Mouse (Mus musculus): ENCODE data around the gene Nktr. TPM values are rescaled to one million over a fixed set of nuclear protein-coding genes. Genes with fewer than 3 reads are reported as not detected.
A peak's percentile ranks its signal among the peaks of the same experiment; 100 is the strongest.

The Nktr gene
- 100 to 1,000 TPM; 125 to 130 TPM for total RNA-seq (2021)
- long read RNA-seq, experiment 1, partial matches to known transcripts, result 3 of 14 reads
- long read RNA-seq, experiment 1, other reads (novel, unspliced or antisense), result 11 of 14 reads
- long read RNA-seq, experiment 2, full-length matches to known transcripts, result 1 of 11 reads
- long read RNA-seq, experiment 2, partial matches to known transcripts, result 3 of 11 reads
- long read RNA-seq, experiment 2, other reads (novel, unspliced or antisense), result 7 of 11 reads

DNA sequence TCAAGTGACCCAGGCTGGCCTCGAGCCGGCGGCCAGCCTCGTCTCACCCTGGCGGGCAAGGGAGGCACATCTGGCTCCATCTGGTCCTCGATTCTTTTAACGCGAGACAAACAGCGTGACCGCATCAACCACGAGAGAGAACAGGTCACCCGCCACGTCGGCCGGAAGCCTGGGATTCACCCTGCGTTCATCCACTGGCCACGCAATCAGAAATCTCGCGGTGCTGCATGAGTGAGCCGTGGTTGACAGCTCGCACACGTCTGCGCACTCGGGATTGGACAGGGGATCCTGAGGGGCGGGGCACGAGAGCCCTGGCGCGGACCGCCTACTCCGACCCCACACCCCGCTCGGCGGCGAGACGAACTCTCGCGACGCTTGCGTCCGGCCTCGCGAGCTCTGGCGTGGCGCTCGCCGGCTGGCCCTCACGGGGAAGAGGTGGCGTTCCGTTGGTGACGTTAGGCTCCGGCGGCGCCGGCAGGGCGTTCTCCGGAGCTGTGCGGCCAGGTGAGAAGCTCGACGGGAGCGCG is at the start of gene Nktr:
Nktr (plus strand) TSS at position 378 of the 527 bp plus-strand sequence.
- H3K27ac ChIP-seq, result peak within 1 kb of the TSS; percentile 97
- peak; percentile 16 for TF ChIP-seq CTCF (IDR thresholded peaks at IDR 0.05)
- peak within 1 kb of the TSS; percentile 77 for H3K4me3 ChIP-seq
- intact Hi-C loops (cut with DNase I), result no loop called here
- DNase-seq (ENCODE audit: extremely low spot score in 1 of 2, low spot score in 2 of 2), result peak; percentile 98

DNA sequence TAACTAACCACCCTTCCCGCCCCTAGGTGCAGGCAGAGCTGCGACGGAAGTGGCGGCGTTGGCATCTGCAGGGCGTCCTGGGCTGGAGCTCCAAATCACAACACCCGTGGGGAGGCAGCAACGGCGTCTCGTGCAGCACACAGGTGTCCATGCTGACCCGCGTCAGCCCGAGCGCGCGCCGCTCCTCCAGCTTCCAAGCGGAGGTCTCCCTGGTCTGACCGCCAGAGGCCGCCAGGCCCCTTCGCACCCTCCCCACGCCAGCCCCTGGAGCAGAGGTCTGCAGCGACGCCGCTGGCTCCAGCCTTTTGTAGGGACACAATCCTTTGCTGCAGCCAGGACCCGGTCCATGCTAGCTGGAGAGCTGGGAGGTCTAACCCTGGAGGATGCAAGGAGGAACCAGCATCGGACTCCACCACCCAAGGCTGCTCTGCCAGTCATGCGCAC is 49.6 kb upstream of the Nktr start:
- peak; percentile 56 for TF ChIP-seq CTCF (IDR thresholded peaks at IDR 0.05)
- intact Hi-C loops (cut with DNase I), result loop anchor here (5.0 kb wide), 1 partner anchor 112 kb away; no protein-coding TSS in a partner anchor
- H3K27ac ChIP-seq, result no peak overlapping the region
- DNase-seq (ENCODE audit: extremely low spot score in 1 of 2, low spot score in 2 of 2), result peak; percentile 41 to 52
- 0 out of 2 replicates have a peak overlapping the region, but pooled peaks have one; percentile 2 for H3K4me3 ChIP-seq

DNA sequence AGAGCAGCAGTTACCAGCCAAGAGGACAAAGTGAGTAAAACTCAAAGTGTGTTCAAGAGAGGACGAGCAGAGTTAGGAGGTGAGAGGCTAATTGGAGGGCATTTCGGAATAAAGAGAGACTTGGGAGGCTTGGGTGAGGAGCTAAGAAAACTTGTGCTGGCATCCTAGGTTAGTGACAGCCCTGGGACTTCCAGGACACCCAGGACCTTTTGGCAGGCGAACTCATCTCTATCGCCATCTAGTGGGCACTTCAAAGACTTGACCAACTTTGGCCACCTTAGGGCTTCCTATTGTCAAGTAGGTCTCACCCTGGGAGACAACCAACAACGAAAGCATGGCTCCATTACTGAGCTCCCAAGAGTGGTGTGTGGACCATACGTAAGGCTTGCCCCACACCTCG is 47.7 kb upstream of the Nktr start:
- TF ChIP-seq CTCF (IDR thresholded peaks at IDR 0.05), result peak; percentile 73
- DNase-seq (ENCODE audit: extremely low spot score in 1 of 2, low spot score in 2 of 2), result no peak
- intact Hi-C loops (cut with DNase I), result loop anchor here (2.0 to 10.0 kb wide), 2 partner anchors 194 to 426 kb away; no protein-coding TSS in a partner anchor
- Histone ChIP-seq H3K4me3 (no peak overlapping the region), H3K27ac (no peak overlapping the region)

DNA sequence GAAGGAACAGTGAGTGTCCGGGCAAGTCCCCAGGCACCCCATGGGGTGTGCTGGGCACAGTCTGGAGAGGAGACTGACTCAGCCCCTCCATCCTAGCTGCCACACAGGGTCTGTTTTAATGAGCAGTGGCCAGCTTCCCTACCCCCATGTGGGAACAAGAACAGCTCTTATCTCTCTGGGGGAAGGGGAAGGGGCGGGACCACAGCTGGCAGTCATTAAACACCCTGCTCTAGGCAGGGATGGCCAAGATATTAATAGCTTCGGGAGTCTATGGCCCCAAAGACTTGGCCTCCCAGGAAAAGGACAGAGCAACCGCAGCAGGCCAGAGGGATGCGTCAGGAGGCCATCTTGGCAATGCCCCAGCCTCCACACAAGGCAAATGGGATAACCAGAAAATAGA is 46.7 kb upstream of the Nktr start:
- no peak for DNase-seq (ENCODE audit: extremely low spot score in 1 of 2, low spot score in 2 of 2)
- TF ChIP-seq CTCF (IDR thresholded peaks at IDR 0.05), result no peak
- H3K4me3 ChIP-seq, result no peak overlapping the region
- intact Hi-C loops (cut with DNase I), result loop anchor here (10.0 kb wide), 1 partner anchor 428 kb away; no protein-coding TSS in a partner anchor
- no peak overlapping the region for H3K27ac ChIP-seq

DNA sequence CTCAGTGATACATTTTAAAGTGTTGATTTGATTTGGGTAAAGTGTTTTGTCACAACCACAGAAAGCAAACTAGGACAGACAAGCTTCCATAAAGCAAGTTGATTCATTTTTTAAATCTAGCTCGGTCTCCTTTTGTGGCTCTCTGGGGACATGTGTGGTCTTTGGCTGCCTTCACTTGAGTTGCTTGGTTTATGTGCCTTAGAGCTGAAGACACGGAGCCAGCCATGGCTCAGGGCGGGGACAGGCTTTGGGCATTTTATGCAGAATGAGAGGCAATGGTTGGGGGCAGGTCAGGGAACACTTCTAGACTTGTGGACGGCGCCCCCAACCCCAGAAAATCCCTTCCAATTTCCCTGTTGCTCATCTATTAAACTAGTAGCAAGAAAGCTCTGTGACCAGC is 45.3 kb upstream of the Nktr start:
- no peak overlapping the region for H3K27ac ChIP-seq
- no peak for DNase-seq (ENCODE audit: extremely low spot score in 1 of 2, low spot score in 2 of 2)
- H3K4me3 ChIP-seq, result no peak overlapping the region
- intact Hi-C loops (cut with DNase I), result loop anchor here (10.0 kb wide), 1 partner anchor 429 kb away; no protein-coding TSS in a partner anchor
- TF ChIP-seq CTCF (IDR thresholded peaks at IDR 0.05), result no peak

DNA sequence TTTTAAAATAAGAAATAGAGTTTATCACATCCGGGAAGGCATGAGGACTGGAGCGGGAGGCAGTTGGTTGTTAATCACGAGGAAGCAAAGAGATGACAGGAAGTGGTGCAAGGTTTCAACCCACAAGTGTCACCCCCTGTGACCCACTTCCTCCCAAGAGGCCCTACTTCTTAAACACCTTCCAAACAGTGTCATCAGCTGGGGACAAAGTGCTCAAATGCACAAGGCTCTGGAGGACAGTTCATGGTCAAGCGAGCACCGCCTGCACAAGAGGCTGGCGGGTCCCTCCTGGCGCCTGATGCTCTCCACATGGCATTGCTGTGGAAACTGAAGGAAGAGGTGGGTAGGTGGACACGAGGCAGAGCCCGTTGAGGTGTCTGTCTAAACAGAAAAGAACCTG is 44.0 kb upstream of the Nktr start:
- intact Hi-C loops (cut with DNase I), result loop anchor here (10.0 kb wide), 1 partner anchor 430 kb away; no protein-coding TSS in a partner anchor

DNA sequence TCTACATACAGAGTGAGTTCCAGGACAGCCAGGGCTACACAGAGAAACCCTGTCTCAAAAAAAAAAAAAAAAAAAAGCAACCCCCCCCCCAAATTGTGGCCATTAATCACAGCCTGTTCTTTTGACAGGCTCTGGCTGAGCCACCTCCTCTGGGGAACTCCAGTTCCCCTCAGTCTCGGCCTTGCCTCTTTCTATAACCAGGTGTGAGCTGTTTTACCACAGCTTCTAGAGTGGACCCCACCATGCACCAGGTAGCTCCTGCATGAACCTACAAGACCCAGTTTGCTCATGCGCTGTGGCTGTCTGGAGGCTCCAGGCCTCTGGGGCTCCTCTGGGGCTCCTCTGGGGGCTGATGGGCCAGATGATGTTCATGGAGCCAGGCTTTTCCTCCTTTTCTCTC is 43.4 kb upstream of the Nktr start:
- no peak for DNase-seq (ENCODE audit: extremely low spot score in 1 of 2, low spot score in 2 of 2)
- intact Hi-C loops (cut with DNase I), result loop anchor here (10.0 kb wide), 1 partner anchor 431 kb away; no protein-coding TSS in a partner anchor
- H3K4me3 ChIP-seq, result no peak overlapping the region
- TF ChIP-seq CTCF (IDR thresholded peaks at IDR 0.05), result no peak
- no peak overlapping the region for H3K27ac ChIP-seq

More for the DNA sequence above, 44.0 kb upstream of the Nktr start:
- Histone ChIP-seq H3K4me3 (no peak overlapping the region), H3K27ac (no peak overlapping the region)
- no peak for DNase-seq (ENCODE audit: extremely low spot score in 1 of 2, low spot score in 2 of 2)
- TF ChIP-seq CTCF (IDR thresholded peaks at IDR 0.05), result no peak

DNA sequence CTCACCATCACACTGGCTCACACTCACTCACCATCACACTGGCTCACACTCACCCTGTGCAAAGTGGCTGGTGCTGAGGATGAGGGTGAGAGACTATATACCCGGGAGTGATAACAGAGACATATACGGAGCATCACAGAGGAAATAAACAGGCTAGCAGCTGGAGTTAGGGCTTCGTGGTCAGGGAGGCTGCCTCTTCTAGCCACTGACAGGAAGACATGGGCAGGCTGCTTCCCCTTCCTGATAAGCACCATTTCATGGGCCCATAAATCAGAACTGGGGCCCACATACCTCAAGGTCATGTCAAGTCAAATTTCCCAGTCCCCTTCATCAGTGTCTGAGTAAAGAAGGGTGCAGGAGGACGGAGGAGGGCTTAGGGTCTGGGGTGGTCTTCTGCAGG is 41.9 kb upstream of the Nktr start:
- no peak for TF ChIP-seq CTCF (IDR thresholded peaks at IDR 0.05)
- DNase-seq (ENCODE audit: extremely low spot score in 1 of 2, low spot score in 2 of 2), result no peak
- intact Hi-C loops (cut with DNase I), result loop anchor here (10.0 kb wide), 1 partner anchor 432 kb away; no protein-coding TSS in a partner anchor
- Histone ChIP-seq H3K4me3 (no peak overlapping the region), H3K27ac (no peak overlapping the region)

DNA sequence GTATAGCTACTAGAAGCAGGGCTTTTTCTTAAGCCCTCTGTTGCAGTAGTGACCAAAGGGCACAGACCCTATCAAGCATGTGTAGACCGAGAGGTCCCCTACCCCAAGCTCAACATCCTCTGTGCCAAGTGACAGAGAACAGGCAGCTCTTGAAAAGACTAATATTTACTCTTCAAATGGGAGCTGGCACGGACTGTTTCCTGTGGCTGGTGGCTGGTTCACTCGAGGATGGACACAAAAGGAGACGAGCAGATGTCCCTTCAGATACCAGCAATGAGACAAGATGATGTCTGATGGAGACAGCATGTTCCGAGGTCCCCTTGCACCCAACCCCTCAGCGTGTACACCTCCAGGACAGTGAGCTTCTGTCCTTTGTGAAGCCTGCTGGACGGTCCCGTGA is 41.5 kb upstream of the Nktr start:
- no peak for DNase-seq (ENCODE audit: extremely low spot score in 1 of 2, low spot score in 2 of 2)
- no peak overlapping the region for H3K27ac ChIP-seq
- TF ChIP-seq CTCF (IDR thresholded peaks at IDR 0.05), result no peak
- intact Hi-C loops (cut with DNase I), result loop anchor here (10.0 kb wide), 1 partner anchor 433 kb away; no protein-coding TSS in a partner anchor
- no peak overlapping the region for H3K4me3 ChIP-seq

DNA sequence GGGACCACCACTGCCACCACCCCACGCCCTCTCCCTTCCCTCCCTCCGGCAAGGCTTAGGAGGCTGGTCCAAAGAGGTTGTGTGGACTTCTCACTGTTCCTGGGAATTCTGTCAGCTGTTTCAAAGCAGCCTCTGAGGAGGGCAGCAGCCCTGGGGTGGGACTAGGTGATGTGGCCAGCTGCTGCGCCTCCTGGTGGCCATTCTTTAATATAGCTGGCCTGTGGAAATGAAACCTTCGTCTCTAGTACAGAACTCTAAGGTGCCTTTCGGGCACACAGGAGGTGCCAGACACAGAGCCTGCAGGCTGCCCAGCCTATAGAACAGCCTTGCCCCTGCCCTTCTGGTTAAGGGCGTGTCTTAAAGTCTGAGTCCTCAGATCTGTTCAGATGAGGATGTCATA is 39.4 kb upstream of the Nktr start:
- no peak for DNase-seq (ENCODE audit: extremely low spot score in 1 of 2, low spot score in 2 of 2)
- Histone ChIP-seq H3K4me3 (no peak overlapping the region), H3K27ac (no peak overlapping the region)
- intact Hi-C loops (cut with DNase I), result loop anchor here (2.0 to 10.0 kb wide), 2 partner anchors 201 to 435 kb away; no protein-coding TSS in a partner anchor
- TF ChIP-seq CTCF (IDR thresholded peaks at IDR 0.05), result peak; percentile 75

DNA sequence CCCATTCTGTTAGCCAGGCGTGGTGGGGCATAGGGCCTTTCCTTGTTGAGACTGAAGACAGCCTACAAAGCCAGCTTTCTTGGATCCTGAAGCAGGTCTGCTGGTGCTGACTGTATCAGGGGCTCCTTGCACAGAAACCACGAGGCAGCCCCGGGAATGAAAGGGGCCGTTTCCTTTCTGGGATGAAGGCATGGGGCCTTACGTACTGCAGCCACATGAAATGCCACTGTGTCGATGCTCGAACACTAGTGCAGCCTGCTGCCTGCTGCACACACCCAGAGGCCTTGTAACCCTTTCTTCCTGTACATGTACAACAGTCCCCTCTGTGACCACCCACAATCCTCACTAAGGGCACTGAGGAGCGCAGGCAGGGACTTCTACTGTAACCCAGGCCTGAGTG is 37.8 kb upstream of the Nktr start:
- no peak for TF ChIP-seq CTCF (IDR thresholded peaks at IDR 0.05)
- intact Hi-C loops (cut with DNase I), result no loop called here
- Histone ChIP-seq H3K4me3 (no peak overlapping the region), H3K27ac (no peak overlapping the region)
- no peak for DNase-seq (ENCODE audit: extremely low spot score in 1 of 2, low spot score in 2 of 2)

DNA sequence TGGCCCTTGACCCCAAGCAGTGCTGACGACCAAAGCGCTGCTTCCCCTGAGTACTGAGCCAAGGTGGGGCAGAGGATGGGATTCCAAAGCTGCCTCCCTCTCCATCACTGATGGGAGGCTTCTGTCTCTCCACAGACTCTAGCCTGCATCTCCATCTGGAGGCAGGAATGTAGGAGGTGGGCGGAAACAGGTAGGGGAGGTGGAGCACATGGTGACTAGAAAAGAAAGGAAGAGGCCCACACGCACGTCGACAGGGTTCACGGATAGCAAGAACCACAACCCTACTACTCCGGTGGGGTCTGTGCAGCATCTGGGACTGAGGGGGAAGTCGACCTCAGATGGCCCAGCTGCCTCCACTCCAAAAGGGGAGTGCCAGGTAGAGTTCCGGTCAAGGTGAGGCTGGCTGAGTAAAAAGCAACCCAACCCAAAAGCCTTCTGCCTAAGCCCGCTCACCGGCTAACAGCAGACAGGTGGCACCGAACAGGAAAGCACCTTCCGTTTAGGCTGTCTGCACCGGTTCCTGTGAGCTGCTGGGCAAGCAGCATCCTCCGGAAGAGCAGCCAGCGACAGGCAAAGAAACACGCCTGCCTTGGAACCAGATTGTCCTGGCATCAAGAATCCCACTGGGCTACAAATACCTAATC is 36.8 kb upstream of the Nktr start:
- DNase-seq (ENCODE audit: extremely low spot score in 1 of 2, low spot score in 2 of 2), result no peak
- no peak for TF ChIP-seq CTCF (IDR thresholded peaks at IDR 0.05)
- Histone ChIP-seq H3K4me3 (no peak overlapping the region), H3K27ac (no peak overlapping the region)
- intact Hi-C loops (cut with DNase I), result no loop called here

All from left cerebral cortex, adult 2 months (tissue).